Mouse (Mus musculus): ENCODE measurements at regions not wholly inside any gene's neighbourhood (a gene's known extent, or its start where the extent isn't known, plus 50 kb on each side); places are given as distances from the start of the nearest gene placed in this dataset.

- DNase-seq: no peak
Measured at GRCm38 (mm10) chr13:83872887-83873286, 349.2 kb upstream of the Tmem161b start.

DNA sequence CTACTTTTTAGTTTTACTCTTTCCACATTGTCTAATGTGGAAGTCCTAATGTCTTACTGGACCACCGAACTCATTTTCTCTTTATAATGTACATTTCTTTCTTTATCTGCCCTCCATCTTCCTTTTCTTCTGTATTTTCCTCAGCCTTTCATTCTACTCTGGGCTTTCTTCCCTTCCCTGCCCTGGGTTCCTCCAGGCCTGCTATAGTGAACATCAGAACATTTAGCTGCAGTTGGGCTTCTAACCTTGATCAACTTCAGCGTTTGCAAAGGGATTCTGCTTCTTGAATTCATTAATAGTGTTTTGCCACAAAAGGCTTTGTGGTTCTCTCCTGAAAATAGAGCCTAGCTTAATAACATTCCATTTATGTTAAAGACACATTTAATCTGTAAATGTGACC, 342.5 kb upstream of the Tmem161b start:
- DNase-seq: no peak

- no peak for DNase-seq
Measured at GRCm38 (mm10) chr13:83880305-83880704, 341.8 kb upstream of the Tmem161b start.

DNA sequence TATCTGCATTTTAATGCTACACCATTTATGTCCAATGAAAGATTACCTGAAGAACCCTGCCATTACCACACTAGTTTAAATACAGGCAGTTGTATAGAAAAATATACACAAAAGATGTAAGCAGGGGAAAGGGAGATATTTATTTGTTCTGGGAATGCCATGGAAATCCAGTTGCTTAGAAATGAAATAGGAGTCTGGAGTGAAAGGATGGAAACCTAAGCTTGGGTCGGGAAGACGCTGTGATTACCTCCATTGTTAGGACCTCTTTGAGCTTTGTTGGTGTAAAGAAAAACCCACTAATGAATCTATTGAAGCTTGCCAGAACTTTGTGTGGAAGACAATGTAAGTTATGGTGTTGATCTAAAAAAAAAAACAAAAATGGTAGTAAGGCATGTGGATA, 341.3 kb upstream of the Tmem161b start:
- DNase-seq: no peak

- no peak for DNase-seq
Measured at GRCm38 (mm10) chr13:83882839-83883238, 339.3 kb upstream of the Tmem161b start.

GRCm38 (mm10) chr13:83883821-83884220, 338.3 kb upstream of the Tmem161b start:
- no peak for DNase-seq

DNA sequence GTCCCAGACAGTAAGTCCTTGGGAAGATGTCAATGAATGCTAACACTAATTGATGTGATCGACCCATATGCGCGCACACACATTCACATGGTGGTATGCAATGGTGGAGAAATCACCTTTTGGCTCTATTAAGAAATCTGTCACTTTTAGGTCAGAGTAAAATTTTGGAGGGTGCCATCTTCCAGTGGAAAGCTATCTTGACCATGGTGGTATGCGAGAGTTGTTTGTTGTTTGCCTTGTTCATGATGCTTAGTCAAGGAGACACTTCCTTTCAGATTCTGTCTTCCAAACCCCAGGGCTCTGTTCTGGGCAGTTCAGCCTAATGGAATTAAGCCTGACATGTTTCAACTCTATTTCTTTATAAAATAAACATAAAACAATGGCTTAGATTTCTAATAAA, 337.9 kb upstream of the Tmem161b start:
- DNase-seq: no peak

GRCm38 (mm10) chr13:83884766-83885543, 337.1 kb upstream of the Tmem161b start:
- DNase-seq: no peak

DNA sequence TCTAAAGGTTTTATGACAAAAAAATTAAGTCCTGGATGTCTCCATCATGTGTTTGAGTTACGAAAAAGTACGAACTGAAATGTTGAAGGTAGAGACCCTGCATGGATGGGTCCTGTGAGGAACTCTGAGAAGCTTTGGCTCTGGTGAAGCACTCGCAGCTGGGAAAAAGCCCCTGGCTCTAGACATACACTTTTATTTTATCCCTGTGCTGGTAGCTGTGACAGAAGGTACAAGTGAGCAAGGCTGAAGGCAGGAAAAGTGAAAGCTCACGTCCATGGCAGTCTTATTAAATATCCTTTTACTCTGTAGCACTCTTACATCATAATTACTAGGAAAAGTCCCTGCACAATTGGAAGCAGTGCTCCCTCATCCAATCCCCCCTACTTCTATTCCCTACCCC, 336.4 kb upstream of the Tmem161b start:
- DNase-seq: no peak

DNA sequence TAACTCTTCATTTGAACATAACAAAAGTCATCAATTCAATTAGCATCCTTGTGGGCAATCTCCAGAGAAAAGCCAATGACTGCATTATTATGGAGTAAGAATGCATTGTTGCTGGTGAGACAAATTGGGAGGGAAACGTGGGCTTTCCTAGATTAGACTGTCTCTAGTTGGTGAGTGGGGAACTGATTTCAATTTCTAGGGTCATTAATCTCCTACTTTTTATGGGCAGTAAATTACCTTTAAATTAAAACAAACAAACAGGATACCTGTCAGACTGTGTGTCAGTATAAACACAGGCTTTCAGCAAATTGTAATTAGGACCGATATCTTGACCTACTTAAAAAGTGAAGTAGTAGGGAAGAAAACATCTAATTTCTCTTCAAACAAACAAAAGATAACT, 307.4 kb upstream of the Tmem161b start:
- no peak for DNase-seq

DNA sequence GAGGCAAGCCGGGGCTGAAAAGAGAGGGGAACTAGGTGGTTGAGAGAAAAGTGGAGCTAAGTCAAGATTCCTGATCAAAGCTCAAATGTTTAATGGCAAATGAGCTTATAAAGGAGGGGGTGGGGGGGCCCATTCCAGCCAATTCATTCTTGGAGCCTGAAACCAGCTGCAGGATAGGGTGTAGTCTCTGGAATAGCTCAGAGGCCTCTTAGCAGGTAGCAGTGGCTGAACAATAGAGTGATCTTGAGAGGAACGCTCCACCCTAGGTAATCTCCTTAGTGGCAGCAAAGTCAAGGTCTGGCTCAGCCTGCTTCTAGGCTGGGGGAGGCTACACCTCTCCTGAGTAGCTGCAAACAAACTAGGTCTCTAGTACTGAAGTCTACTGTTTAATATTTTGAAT, 289.3 kb upstream of the Tmem161b start:
- DNase-seq: no peak

DNA sequence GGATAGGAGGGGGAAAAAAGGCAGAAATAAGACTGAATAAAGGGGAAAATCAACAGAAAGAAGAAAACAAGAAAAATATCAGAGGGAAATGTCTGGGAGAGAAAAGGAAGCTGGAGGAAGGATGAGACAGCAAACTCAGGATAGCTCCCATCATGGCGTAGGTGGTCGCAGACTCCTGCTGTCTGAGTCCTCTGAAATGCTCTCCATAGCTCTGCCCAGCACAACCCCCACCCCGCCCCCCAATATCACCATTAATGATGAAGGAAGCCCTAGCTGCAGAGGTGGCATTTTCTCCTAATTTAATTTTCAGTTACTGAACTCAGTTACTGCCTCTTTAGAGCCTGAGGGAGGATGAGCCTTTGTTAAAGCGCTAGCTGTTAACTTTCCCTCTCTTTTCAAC, 275.6 kb upstream of the Tmem161b start:
- no peak for DNase-seq

GRCm38 (mm10) chr13:83951163-83951562, 270.9 kb upstream of the Tmem161b start:
- no peak for DNase-seq

DNA sequence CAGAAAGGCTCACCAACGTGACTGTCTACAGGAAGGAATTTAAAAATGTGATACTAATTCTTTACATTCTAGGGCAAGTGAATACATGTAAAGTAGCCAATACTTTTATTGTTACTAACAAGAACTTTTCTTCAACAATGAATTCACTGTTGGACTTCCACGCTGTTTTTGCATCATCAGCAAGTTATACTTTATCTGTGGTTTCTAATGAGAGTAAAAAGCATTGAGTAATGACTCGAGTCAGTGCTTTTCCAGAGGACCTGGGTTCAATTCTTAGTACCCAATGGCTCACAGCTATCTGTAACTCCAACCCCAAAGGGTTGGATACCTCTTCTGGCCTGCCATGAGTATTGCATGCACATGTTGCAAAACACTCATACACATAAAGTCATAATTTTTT, 270.3 kb upstream of the Tmem161b start:
- DNase-seq: no peak

DNA sequence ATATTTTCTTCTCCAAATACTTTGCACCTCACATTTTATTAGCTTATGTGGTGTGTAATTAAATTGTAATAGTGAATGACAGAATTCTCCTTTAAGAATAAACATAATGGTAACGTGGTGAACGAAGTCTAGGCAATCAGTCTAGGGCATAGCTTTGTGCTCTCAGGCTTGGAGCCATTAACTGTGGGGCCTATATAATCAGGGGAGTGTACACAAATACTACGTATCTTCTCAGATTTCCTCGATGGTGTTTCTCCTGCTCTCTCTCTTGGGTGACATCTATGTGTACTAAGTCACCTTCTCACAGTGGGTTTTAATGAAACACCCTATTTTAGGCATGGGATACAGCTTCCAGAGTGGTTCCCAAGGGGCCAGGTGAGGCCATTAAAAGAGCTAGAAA, 269.7 kb upstream of the Tmem161b start:
- DNase-seq: no peak

GRCm38 (mm10) chr13:83952862-83953261, 269.2 kb upstream of the Tmem161b start:
- no peak for DNase-seq

GRCm38 (mm10) chr13:83955701-83956100, 266.4 kb upstream of the Tmem161b start:
- no peak for DNase-seq

GRCm38 (mm10) chr13:83978541-83978940, 243.6 kb upstream of the Tmem161b start:
- no peak for DNase-seq

- no peak for DNase-seq
Measured at GRCm38 (mm10) chr13:83979535-83979934, 242.6 kb upstream of the Tmem161b start.

GRCm38 (mm10) chr13:83984651-83985331, 237.3 kb upstream of the Tmem161b start:
- DNase-seq: no peak

GRCm38 (mm10) chr13:83987746-83988423, 234.2 kb upstream of the Tmem161b start:
- DNase-seq: no peak

DNA sequence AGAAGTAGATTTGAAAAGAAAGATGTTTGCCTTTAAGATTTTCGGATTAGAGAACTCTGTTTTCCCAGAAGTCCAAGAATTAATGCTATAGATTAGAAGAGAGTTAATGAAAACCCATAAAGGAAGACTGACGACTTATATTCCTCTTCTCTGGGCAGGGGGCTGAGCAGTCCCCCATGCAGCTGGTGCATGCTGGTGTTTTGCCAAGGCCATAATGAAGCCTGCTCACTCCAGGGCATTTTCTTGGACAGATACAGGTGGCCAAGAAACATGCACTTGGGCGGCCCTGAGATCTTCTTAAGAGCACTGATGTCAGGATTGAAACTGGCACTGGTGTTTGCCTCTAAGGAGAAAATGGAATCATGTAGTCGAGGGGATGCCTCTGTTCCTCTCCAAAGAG, 233.6 kb upstream of the Tmem161b start:
- no peak for DNase-seq
